Mouse (Mus musculus) lung, embryonic 14.5 days (tissue): ENCODE measurements at regions not wholly inside any gene's neighbourhood (a gene's known extent, or its start where the extent isn't known, plus 50 kb on each side); places are given as distances from the start of the nearest gene placed in this dataset.

ENCODE experiments used
- ATAC-seq: fragments of 200-750 bp; cut with Nextera tagmentation; 2 replicates; pipeline ENCODE4 v1.8.0; 2017; ENCODE audit warnings: mild to moderate bottlenecking, moderate TSS enrichment, moderate library complexity; ENCODE audit not compliant: insufficient read depth
- DNase-seq: peaks from one replicate; pipeline ENCODE4 v3.0.0-alpha.2; 2015
- H3K27ac ChIP-seq: fragments of 300-500 bp; sonication (generic); 2 replicates; pipeline ENCODE4 v1.5.1; 2014; ENCODE audit warnings: low read depth, mild to moderate bottlenecking, moderate library complexity
- H3K27me3 ChIP-seq: fragments of 300-500 bp; sonication (generic); 2 replicates; pipeline ENCODE4 v1.6.1; 2014; ENCODE audit warnings: low read length, control low read depth; ENCODE audit not compliant: insufficient read depth
- H3K36me3 ChIP-seq: fragments of 300-500 bp; sonication (generic); 2 replicates; pipeline ENCODE4 v1.6.1; 2014; ENCODE audit warnings: control low read depth; ENCODE audit not compliant: insufficient read depth
- H3K4me1 ChIP-seq: fragments of 300-500 bp; sonication (generic); 2 replicates; pipeline ENCODE4 v1.6.1; 2014; ENCODE audit warnings: antibody characterized with exemption, control low read depth; ENCODE audit not compliant: insufficient read depth
- H3K4me2 ChIP-seq: fragments of 300-500 bp; sonication (generic); 2 replicates; pipeline ENCODE4 v1.6.1; 2014; ENCODE audit warnings: mild to moderate bottlenecking
- H3K4me3 ChIP-seq: fragments of 300-500 bp; sonication (generic); 2 replicates; pipeline ENCODE4 v1.5.1; 2014; ENCODE audit warnings: low read depth, low read length
- H3K9ac ChIP-seq: fragments of 300-500 bp; sonication (generic); 2 replicates; pipeline ENCODE4 v1.6.1; 2014
- H3K9me3 ChIP-seq: fragments of 300-500 bp; sonication (generic); 2 replicates; pipeline ENCODE4 v1.6.1; 2016; ENCODE audit warnings: low read depth, low read length, control low read depth
- CTCF ChIP-seq: IDR thresholded peaks from 2 replicates; pipeline ENCODE4 v1.5.1; 2016; ENCODE audit warnings: antibody characterized with exemption, low read depth
- WGBS: fragments of 180-500 bp; shearing (Covaris S2); extraction: QIAGEN DNeasy Blood & Tissue Kit; methylation state at CpG from one replicate; pipeline ENCODE4 v1.1.7; 2014; 5-methylcytosine and 5-hydroxymethylcytosine counted together

- Histone ChIP-seq H3K27me3 (no peaks in the 10 kb centered on the region), H3K36me3 (no peaks in the 10 kb centered on the region), H3K9ac (no peak overlapping the region), H3K27ac (no peak overlapping the region), H3K4me3 (no peak overlapping the region), H3K9me3 (no peaks in the 10 kb centered on the region), H3K4me1 (no peaks in the 10 kb centered on the region), H3K4me2 (no peak overlapping the region)
- ATAC-seq: no peak
- no peak for DNase-seq
- WGBS: 64% methylated on average over 2 of the region's 2 CpGs
- no peak for TF ChIP-seq CTCF
Observed at GRCm38 (mm10) chr2:174584272-174584671, 59.1 kb upstream of the Zfp831 start.
